Mouse (Mus musculus) neural tube, embryonic 15.5 days (tissue): Measurements from ENCODE around the gene Adamtsl5. TPM values are rescaled to one million over a fixed set of nuclear protein-coding genes. Genes with fewer than 3 reads are reported as not detected.
A peak's percentile ranks its signal among the peaks of the same experiment; 100 is the strongest.

Source experiments
- ATAC-seq: fragments of 200-750 bp; cut with Nextera tagmentation; 2 replicates; pipeline ENCODE4 v1.8.0; 2017; ENCODE audit warnings: mild to moderate bottlenecking, moderate TSS enrichment, moderate library complexity; ENCODE audit not compliant: low FRiP score
- H3K27ac ChIP-seq: fragments of 300-500 bp; sonication (generic); replicated peaks from 2 replicates; pipeline ENCODE4 v1.5.1; 2015; ENCODE audit warnings: mild to moderate bottlenecking, inconsistent platforms
- H3K27me3 ChIP-seq: fragments of 300-500 bp; sonication (generic); replicated peaks from 2 replicates; pipeline ENCODE4 v1.6.1; 2015; ENCODE audit warnings: inconsistent platforms
- H3K36me3 ChIP-seq: fragments of 300-500 bp; sonication (generic); 2 replicates; pipeline ENCODE4 v1.6.1; 2015; ENCODE audit warnings: inconsistent platforms
- H3K4me1 ChIP-seq: fragments of 300-500 bp; sonication (generic); 2 replicates; pipeline ENCODE4 v1.6.1; 2015; ENCODE audit warnings: inconsistent platforms
- H3K4me2 ChIP-seq: fragments of 300-500 bp; sonication (generic); 2 replicates; pipeline ENCODE4 v1.6.1; 2015; ENCODE audit warnings: inconsistent platforms, mild to moderate bottlenecking, moderate library complexity
- H3K4me3 ChIP-seq: fragments of 300-500 bp; sonication (generic); replicated peaks from 2 replicates; pipeline ENCODE4 v1.5.1; 2015; ENCODE audit warnings: mild to moderate bottlenecking, inconsistent platforms
- H3K9ac ChIP-seq: fragments of 300-500 bp; sonication (generic); replicated peaks from 2 replicates; pipeline ENCODE4 v1.6.1; 2015; ENCODE audit warnings: mild to moderate bottlenecking, inconsistent platforms
- H3K9me3 ChIP-seq: fragments of 300-500 bp; sonication (generic); replicated peaks from 2 replicates; pipeline ENCODE4 v1.6.1; 2016; ENCODE audit warnings: inconsistent platforms
- WGBS: fragments of 180-500 bp; shearing (Covaris S2); methylation state at CpG from one replicate; pipeline ENCODE4 v1.1.7; 2015; ENCODE audit warnings: mixed read lengths; 5-methylcytosine and 5-hydroxymethylcytosine counted together
- polyA plus RNA-seq: library from polyadenylated mRNA; unstranded; fragments of >200 nt; fragmentation: Nextera tagmentation; extraction: Ambion mirVana; gene quantifications from 2 replicates; pipeline ENCODE4 v1.2.1, GENCODE M21; 2015

Gene Adamtsl5
- polyA plus RNA-seq, 1 experiment from 2014 or later, result 1.6 TPM

DNA sequence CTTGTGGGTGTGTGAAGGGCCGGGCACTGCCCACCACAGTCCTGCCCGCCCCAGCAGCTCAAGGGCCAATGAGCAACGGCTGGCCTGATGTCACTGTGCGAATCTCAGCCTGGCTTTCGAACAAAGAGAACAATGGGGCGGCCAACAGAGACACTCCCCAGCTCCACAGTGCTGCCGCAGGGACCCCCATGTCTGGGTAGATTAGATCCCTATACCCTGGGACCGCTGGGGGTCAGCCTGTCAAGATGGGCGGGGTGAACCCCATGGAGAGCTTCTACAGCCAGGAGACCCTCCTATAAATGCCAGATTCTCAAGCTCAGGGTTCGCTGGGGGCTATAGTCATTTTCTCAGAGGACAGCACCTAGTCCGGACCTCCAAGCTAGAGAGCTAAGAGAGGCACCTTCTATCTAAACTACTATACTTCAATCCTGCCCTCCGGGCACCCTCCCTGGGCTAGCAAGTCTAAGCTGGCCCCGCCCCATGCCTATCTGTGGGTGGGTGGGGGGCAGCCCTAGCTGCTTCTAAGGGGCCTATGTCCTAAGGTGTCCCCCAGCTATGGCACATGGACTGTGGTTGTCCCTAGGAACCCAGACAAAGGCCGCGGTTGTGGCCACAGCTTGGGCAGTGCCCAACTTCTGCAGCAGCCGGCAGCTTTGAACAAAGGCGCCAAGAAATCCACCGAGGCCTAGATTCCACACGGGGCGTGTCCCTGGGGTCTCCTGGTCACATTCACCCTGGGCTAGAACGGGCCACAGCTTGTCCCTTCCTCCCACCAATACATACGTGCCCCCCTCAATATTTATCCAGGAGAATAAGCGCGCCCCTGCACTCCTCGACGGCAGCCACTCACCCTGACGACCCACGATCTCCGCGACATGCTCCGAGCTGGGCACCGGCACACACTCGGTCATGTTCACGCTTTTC, 37.9 kb upstream of the Adamtsl5 start:
- peak; percentile 68 for ATAC-seq
- H3K9ac ChIP-seq, result peak overlapping the region; percentile 98
- peak overlapping the region; percentile 59 for H3K4me3 ChIP-seq
- no peaks in the 10 kb centered on the region for H3K9me3 ChIP-seq
- peak overlapping the region; percentile 92 for H3K27ac ChIP-seq
- no peaks in the 10 kb centered on the region for H3K27me3 ChIP-seq
- H3K36me3 ChIP-seq, result peaks cover 32% of the 10 kb centered on the region
- H3K4me1 ChIP-seq, result peaks cover 51% of the 10 kb centered on the region
- 1% methylated on average over 34 of the region's 34 CpGs for WGBS
- H3K4me2 ChIP-seq, result peak overlapping the region; percentile 98

DNA sequence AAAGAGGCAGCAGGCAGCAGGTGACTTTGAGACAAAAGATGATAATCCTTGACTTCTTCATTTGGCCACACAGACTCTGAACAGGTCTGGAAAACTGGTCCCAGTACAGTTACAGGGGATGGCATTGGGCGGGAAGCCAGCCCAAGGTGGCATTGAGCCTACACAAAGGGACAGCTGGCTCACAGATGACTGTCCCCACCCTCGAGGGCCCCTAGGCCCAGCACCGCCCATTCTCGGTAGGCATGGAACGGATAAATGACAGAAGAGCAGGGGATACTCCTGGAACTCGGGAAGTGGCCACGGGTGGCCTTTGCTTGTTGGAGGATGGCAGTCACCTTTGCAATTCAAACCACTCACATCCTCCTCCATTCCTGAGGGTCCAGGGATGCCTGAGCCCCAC, 37.1 kb upstream of the Adamtsl5 start:
- Histone ChIP-seq H3K4me2 (peak overlapping the region; percentile 98), H3K9ac (peak overlapping the region; percentile 98), H3K27ac (peak overlapping the region; percentile 92), H3K9me3 (no peaks in the 10 kb centered on the region), H3K27me3 (no peaks in the 10 kb centered on the region), H3K4me3 (peak overlapping the region; percentile 59), H3K36me3 (peaks cover 33% of the 10 kb centered on the region), H3K4me1 (peaks cover 54% of the 10 kb centered on the region)
- no peak for ATAC-seq
- 1% methylated on average over 7 of the region's 7 CpGs for WGBS

DNA sequence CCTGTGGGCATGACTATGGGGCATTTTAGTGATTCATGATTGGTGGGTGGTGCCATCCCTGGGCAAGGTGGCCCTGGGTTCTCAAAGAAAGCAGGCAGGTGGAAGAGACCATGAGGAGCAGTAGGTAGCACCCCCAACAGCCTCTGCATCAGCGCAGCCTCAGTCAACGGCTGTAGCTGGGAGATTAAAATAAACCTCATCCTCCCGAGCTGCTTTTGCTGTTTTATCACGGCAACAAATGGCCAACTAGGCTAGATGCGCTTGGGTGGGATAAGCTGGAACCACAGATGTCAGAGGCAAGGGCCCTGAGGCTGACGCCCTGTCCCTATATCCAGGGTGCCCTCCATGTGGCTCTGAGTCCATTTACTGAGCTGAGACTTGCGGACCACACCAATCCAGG, 36.5 kb upstream of the Adamtsl5 start:
- 54% methylated on average over 7 of the region's 7 CpGs for WGBS
- Histone ChIP-seq H3K27me3 (no peaks in the 10 kb centered on the region), H3K9ac (peak overlapping the region; percentile 98), H3K4me3 (peak overlapping the region; percentile 59), H3K27ac (peak overlapping the region; percentile 92), H3K4me1 (peaks cover 54% of the 10 kb centered on the region), H3K4me2 (peak overlapping the region; percentile 98), H3K9me3 (no peaks in the 10 kb centered on the region), H3K36me3 (peaks cover 38% of the 10 kb centered on the region)
- ATAC-seq, result no peak

DNA sequence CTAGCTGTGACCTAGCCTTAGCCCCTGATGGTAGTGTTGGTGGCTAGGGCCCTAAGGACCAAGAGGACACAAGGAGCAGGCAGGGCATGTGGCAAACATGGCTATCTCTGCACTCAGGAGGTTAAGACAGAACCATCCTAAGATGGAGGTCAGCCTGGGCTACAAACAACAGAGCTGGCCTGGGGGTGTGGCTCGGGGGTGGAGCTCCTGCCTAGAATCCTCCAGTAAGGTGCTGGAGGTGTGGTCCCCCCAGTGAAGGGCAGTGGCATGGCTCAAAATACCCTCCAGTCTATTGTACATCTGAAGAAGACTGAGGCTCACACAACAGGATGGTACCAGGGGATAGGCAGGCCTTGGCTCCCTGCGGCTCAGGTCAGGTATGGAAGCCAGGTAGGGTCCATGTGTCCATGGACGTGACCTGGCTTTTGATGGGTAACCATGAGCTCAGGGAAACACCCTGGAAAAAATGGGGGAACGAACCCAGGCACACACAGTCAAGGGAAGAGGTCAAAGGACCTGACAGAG, 36.0 kb upstream of the Adamtsl5 start:
- Histone ChIP-seq H3K36me3 (peaks cover 43% of the 10 kb centered on the region), H3K9me3 (no peaks in the 10 kb centered on the region), H3K4me3 (peak overlapping the region; percentile 59), H3K27me3 (no peaks in the 10 kb centered on the region), H3K4me1 (peaks cover 54% of the 10 kb centered on the region), H3K9ac (peak overlapping the region; percentile 98), H3K4me2 (peak overlapping the region; percentile 98), H3K27ac (peak overlapping the region; percentile 92; the same call in 1 of the 2 replicates)
- 86% methylated on average over 4 of the region's 4 CpGs for WGBS
- no peak for ATAC-seq

DNA sequence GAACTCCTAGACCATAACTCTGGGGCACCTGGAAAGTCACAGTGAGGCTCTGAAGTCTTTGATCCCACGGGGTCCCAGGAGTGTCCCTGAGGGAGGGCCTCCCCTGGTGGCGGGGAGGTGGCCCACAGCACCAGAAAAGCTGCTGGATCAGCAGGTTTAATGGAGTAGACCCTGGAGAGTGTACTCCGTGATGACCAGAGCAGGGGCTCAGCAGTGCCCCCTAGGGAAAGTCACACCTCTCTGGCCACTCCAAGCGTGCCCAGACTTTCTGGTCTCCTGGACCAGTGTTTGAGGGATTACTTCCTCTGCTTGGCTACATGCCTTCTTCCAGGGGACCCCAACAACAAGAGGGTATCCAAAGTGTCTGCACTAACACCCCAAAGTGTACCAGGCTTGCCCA, 35.2 kb upstream of the Adamtsl5 start:
- no peaks in the 10 kb centered on the region for H3K27me3 ChIP-seq
- peak overlapping the region; percentile 26 for H3K9ac ChIP-seq
- H3K9me3 ChIP-seq, result no peaks in the 10 kb centered on the region
- WGBS, result 59% methylated on average over 4 of the region's 4 CpGs
- peaks cover 51% of the 10 kb centered on the region for H3K4me1 ChIP-seq
- H3K4me3 ChIP-seq, result peak overlapping the region; percentile 59; the same call in 1 of the 2 replicates
- no peak overlapping the region for H3K27ac ChIP-seq
- H3K36me3 ChIP-seq, result peaks cover 46% of the 10 kb centered on the region
- peak overlapping the region; percentile 98 for H3K4me2 ChIP-seq
- no peak for ATAC-seq

DNA sequence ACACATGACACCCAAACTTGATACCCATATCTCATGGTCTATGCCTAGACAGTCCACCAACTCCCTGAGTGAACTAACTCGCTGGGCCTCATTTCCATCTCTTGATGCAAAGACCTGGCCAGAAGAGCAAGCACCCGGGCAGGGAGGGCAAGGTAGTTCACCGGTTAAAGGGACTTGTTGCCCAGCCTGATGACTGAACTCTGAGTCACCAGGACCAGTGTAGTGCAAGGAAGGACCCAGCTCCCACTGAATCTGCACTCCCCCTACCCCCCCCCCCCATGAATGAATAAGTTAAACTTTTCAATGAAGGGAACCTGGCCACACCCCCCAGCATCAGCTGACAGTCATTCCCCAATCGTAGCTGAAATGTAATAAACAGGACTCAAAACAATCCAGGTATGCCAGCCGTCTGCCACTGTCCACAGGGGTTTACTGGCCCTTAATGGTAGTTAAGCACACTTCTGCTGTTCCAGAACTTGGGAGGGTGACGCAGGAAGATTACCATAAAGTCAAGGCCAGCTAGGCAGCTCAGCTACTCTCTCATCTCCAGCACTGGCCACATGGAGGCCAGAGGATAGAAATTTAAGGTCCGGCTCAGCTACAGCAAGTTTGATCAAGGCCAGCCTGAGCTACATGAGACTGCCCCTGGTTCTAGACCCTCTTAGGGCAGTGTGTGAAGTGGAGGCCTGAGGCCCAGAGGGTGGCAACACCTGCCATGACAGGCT, 34.6 kb upstream of the Adamtsl5 start:
- peak overlapping the region; percentile 98 for H3K4me2 ChIP-seq
- no peaks in the 10 kb centered on the region for H3K9me3 ChIP-seq
- no peak for ATAC-seq
- H3K27me3 ChIP-seq, result no peaks in the 10 kb centered on the region
- peak overlapping the region; percentile 26; the same call in 1 of the 2 replicates for H3K9ac ChIP-seq
- H3K4me3 ChIP-seq, result peak overlapping the region; percentile 59; the same call in 1 of the 2 replicates
- H3K27ac ChIP-seq, result no peak overlapping the region
- 73% methylated on average over 7 of the region's 7 CpGs for WGBS
- H3K4me1 ChIP-seq, result peaks cover 44% of the 10 kb centered on the region
- peaks cover 46% of the 10 kb centered on the region for H3K36me3 ChIP-seq

DNA sequence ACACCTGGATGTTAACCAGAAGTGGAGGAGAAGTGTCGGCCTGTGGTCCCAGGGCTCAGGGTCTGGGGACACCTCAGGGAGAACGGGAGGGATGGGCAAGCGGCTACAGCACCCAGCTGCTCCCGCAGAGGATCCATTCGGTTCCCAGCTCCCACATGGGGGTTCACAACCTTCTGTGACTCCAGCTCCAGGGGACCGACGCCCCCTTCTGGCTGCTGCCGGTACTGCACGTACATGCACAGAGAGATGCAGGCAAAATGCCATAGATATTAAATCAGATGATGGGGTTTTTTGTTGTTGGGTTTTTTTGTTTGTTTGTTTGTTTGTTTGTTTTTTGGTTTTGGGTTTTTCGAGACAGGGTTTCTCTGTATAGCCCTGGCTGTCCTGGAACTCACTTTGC, 29.5 kb upstream of the Adamtsl5 start:
- H3K9me3 ChIP-seq, result no peaks in the 10 kb centered on the region
- no peak overlapping the region for H3K4me2 ChIP-seq
- 51% methylated on average over 10 of the region's 10 CpGs for WGBS
- ATAC-seq, result no peak
- H3K4me1 ChIP-seq, result peaks cover 16% of the 10 kb centered on the region
- H3K27me3 ChIP-seq, result no peaks in the 10 kb centered on the region
- H3K36me3 ChIP-seq, result peaks cover 35% of the 10 kb centered on the region
- H3K9ac ChIP-seq, result no peak overlapping the region
- no peak overlapping the region for H3K27ac ChIP-seq
- H3K4me3 ChIP-seq, result no peak overlapping the region

DNA sequence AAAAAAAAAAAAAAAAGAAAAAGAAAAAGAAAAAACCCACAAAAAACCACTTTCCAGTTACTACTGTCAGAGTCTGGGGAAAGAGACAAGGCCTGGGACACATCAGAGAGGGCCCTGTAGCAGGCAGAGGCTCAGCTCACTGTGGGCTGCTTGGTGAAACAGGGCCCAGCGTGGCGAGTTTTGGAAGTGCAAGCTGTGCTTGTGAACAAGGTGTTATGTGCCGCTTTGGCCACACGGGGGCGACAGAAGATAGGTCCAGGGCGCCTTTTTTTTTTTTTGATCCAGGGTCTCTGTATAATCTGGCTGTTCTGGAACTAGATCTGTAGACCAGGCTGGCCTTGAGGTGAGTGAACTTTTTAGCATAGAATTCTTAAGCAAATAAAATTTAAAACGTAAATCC, 27.9 kb upstream of the Adamtsl5 start:
- Histone ChIP-seq H3K9ac (no peak overlapping the region), H3K36me3 (peaks cover 21% of the 10 kb centered on the region), H3K9me3 (no peaks in the 10 kb centered on the region), H3K27me3 (no peaks in the 10 kb centered on the region), H3K27ac (no peak overlapping the region), H3K4me3 (no peak overlapping the region), H3K4me2 (no peak overlapping the region), H3K4me1 (peaks cover 11% of the 10 kb centered on the region)
- no peak for ATAC-seq
- WGBS, result 3% methylated on average over 7 of the region's 7 CpGs

DNA sequence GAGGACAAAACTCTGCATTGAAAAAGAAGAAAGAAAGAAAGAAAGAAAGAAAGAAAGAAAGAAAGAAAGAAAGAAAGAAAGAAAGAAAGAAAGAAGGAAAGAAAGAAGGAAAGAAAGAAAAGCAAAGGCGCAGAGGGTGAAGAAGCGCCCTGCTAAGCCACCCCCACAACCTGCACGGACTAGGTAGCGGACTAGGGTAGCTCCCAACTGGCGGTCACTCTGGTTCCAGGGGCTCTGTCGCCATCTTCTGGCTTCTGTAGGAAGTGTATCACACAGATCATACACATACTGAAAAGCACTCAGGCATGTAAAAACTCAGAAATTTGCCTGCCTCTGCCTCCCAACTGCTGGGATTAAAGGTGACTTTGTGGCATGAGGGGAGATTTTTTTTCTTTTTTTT, 25.9 kb upstream of the Adamtsl5 start:
- no peak for ATAC-seq
- H3K4me3 ChIP-seq, result no peak overlapping the region
- no peak overlapping the region for H3K4me2 ChIP-seq
- no peak overlapping the region for H3K27ac ChIP-seq
- no peaks in the 10 kb centered on the region for H3K27me3 ChIP-seq
- WGBS, result 24% methylated on average over 6 of the region's 6 CpGs
- no peak overlapping the region for H3K9ac ChIP-seq
- H3K4me1 ChIP-seq, result peaks cover 9% of the 10 kb centered on the region
- peaks cover 2% of the 10 kb centered on the region for H3K36me3 ChIP-seq
- no peaks in the 10 kb centered on the region for H3K9me3 ChIP-seq

DNA sequence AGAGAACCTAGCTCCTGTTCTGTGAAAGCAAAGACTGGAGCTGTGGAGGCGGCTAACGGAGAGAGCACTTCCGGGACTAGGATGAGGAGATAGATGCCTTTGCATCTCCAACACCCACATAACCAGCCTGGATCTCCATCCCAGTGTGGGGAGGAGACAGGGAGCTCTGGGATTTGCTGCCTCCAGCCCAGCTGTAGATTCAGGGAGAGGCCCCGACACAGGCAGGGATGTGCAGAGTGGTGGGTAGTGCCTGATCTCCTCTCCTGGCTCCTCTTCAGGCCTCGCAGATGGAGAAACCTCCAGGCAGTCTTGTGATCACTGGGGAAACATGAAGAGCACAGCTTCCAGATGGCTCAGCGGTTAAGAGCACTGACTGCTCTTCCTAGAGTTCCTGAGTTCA, 24.5 kb upstream of the Adamtsl5 start:
- H3K9ac ChIP-seq, result no peak overlapping the region
- H3K27me3 ChIP-seq, result no peaks in the 10 kb centered on the region
- WGBS, result 79% methylated on average over 6 of the region's 6 CpGs
- no peak overlapping the region for H3K4me3 ChIP-seq
- H3K36me3 ChIP-seq, result no peaks in the 10 kb centered on the region
- H3K4me2 ChIP-seq, result no peak overlapping the region
- no peak for ATAC-seq
- peaks cover 9% of the 10 kb centered on the region for H3K4me1 ChIP-seq
- no peaks in the 10 kb centered on the region for H3K9me3 ChIP-seq
- H3K27ac ChIP-seq, result no peak overlapping the region

DNA sequence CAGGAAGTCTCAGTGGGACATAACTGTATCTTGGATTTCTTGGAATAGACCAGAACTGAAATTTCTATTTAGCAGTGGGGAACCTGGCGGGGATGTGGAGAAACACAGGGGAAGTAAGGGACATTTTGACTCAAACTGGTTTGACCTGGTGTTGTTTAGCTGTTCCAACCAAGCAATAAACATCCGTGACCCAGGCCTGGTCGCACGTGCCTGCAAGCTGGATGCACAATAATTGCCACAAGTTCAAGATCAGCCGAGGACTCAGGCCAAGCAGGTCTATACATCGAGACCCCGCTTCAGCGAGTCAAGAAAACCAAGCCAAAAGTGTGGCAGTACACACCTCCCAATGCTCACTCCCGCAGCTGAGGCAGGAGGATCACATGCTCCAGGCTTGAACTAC, 23.8 kb upstream of the Adamtsl5 start:
- Histone ChIP-seq H3K4me3 (0 out of 2 replicates have a peak overlapping the region, but pooled peaks have one; percentile 27), H3K4me2 (peak overlapping the region; percentile 48), H3K27ac (peak overlapping the region; percentile 54), H3K4me1 (peaks cover 9% of the 10 kb centered on the region), H3K9ac (0 out of 2 replicates have a peak overlapping the region, but pooled peaks have one; percentile 23), H3K36me3 (no peaks in the 10 kb centered on the region), H3K9me3 (no peaks in the 10 kb centered on the region), H3K27me3 (no peaks in the 10 kb centered on the region)
- WGBS, result 48% methylated on average over 9 of the region's 9 CpGs
- 0 out of 2 replicates have a peak, but pooled peaks have one; percentile 6 for ATAC-seq
